Mouse (Mus musculus): Measurements from ENCODE around the gene Ovch2.
"Not testable (repeated sequence)": the region's sequence is repeated elsewhere in the genome, so short reads cannot be mapped to it uniquely, and the experiment has no call there.

Gene Ovch2

DNA sequence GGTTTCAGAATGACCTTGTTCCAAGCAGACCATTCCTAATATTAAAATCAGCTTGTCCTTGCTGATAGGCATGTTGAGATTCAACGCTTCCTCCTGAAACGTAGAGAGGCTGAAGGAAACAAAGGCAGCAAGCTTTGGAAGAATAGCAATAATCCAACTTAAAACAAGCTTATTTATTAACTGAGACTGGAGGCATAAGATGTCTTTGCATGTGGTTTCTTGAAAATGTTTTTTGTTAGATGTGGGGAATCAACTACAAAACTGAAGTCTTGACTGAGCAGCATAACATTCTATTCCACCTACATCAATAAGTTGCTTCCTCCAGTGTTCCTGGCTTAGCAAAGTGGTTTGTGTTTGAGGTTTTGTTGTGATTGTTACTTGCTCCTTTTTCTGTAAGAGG lies at the start of gene Ovch2:
Gene Ovch2 (minus strand): TSS at position 101 of the 400 bp plus-strand sequence.
- DNase-seq, result no peak

DNA sequence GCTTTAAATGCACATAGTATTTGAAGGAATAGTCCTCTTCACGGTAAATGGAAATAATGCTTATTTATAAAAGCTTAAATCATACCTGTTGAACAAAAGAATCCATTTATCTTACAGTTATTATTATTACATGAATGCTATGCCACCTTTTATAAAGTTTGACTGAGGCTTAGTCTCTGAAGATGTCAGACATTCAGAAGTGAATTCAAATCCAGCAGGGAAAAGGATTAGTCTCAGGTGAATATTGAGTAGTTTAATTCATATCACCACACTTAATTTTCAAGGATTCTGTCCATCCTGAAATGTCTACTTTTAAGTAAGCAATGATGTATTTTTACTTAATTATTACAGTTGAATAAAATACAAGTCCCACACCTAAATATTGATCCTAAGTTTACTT lies 46.4 kb upstream of the Ovch2 start, which contains the start of gene Olfr470:
Gene Olfr470 (minus strand): TSS at position 101 of the 400 bp plus-strand sequence.
- not testable (repeated sequence) for DNase-seq

GRCm38 (mm10) chr7:107841719-107842118 lies 40.7 kb upstream of the Ovch2 start:
- DNase-seq, result no peak

DNA sequence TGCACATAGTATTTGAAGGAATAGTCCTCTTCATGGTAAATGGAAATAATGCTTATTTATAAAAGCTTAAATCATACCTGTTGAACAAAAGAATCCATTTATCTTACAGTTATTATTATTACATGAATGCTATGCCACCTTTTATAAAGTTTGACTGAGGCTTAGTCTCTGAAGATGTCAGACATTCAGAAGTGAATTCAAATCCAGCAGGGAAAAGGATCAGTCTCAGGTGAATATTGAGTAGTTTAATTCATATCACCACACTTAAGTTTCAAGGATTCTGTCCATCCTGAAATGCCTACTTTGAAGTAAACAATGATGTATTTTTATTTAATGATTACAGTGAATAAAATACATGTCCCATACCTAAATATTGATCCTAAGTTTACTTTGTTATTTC lies 24.4 kb upstream of the Ovch2 start, which contains the start of gene Olfr469:
Gene Olfr469 (minus strand): TSS at position 101 of the 400 bp plus-strand sequence.
- DNase-seq, result not testable (repeated sequence)

GRCm38 (mm10) chr7:107823867-107824266 lies 22.9 kb upstream of the Ovch2 start:
- DNase-seq, result not testable (repeated sequence)

DNA sequence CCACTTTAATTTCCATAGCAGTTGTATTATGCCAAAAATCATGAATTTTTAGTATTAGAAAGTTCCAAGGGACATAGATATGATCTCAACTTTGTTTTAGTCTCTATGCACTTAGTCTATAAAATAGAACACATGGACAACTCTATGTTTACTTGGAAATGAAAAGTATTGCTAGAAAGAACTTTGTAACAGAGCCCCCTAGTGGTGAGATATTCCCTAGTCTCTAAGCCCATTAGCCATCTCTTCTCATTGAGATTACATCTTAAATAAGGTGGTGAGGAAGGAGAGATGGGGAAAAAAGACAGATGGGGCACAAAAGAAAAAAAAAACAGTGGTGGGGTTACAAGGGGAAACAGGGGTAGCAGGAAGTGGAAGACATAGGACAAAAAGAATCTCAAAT lies 18.4 kb upstream of the Ovch2 start:
- DNase-seq, result no peak

DNA sequence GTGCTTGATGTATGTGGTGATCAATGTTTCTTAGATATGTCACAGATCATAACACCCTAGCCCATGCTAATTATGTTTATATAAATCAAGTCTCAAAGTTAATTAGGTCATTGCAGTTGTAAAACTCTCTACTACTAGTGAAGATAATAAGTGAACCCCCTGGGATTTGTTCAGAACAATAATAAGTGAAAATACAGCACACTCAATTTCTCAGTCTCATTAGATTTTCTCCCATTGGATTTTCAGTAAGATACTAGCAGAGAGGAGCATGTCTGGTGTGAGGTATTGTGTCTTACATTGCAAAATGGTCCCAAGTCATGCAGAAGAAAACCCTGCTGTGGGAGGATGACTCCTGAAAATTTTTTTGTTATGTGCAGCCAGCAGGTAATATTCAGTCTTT lies 11.0 kb upstream of the Ovch2 start, which contains the start of gene Olfr467:
Gene Olfr467 (plus strand): TSS at position 301 of the 400 bp plus-strand sequence.
- DNase-seq, result no peak

- DNase-seq, result no peak
These were observed 1.1 kb upstream of the Ovch2 start for GRCm38 (mm10) chr7:107802138-107802537.

DNA sequence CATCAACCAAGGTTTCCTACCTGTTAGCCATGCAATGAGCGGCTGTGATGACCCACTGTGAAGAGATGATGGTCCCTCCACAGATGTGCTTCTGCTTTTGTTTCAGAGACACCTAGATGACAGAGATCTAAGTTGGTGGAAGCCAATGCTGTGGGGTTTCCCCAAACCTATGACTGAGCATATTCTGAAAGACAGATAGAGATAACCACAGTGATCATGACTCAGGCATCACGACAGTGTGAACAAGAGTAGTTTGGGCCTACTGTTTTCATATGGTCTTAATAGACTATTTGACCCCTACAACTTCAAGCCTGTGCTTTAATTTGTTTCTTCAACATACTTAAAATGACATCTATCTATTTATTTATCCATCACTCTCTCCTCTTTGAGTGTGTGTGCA lies 4.5 kb downstream of the Ovch2 start:
- no peak for DNase-seq

DNA sequence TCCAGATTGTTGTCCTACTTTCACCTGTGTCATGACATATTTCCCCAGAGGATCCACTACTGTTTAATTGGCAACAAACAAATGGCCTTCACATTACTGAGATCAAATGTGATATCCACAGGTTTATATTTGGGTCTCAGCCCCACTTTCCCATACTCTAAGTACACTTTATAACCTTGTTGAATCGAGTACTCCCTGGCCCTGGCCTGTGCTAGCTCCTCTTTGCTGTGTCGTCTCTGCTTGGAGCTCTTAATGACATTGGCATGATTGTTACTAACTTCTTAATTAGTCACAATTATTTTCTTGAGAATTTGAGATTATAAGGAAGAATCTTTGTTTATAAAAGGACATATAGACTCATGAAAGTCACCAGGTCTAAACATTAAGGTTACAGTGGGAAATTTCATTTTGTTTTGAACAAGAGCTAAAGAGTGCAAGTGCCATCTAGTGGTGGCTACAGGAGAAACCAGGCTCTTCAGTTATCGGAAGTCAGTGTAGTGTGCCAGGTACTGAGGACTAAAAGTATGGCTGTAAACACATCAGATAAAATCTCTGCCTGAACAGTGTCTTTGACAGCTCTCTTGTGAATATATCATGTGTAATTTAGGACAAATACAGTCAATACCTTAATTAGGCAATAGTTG lies 12.9 kb downstream of the Ovch2 start:
- DNase-seq, result no peak

GRCm38 (mm10) chr7:107779611-107780010 lies 21.4 kb downstream of the Ovch2 start:
- DNase-seq, result no peak

- DNase-seq, result no peak
These were observed 22.8 kb downstream of the Ovch2 start for GRCm38 (mm10) chr7:107778216-107778615.

- no peak for DNase-seq
These were observed 30.2 kb downstream of the Ovch2 start for GRCm38 (mm10) chr7:107770812-107771211.

DNA sequence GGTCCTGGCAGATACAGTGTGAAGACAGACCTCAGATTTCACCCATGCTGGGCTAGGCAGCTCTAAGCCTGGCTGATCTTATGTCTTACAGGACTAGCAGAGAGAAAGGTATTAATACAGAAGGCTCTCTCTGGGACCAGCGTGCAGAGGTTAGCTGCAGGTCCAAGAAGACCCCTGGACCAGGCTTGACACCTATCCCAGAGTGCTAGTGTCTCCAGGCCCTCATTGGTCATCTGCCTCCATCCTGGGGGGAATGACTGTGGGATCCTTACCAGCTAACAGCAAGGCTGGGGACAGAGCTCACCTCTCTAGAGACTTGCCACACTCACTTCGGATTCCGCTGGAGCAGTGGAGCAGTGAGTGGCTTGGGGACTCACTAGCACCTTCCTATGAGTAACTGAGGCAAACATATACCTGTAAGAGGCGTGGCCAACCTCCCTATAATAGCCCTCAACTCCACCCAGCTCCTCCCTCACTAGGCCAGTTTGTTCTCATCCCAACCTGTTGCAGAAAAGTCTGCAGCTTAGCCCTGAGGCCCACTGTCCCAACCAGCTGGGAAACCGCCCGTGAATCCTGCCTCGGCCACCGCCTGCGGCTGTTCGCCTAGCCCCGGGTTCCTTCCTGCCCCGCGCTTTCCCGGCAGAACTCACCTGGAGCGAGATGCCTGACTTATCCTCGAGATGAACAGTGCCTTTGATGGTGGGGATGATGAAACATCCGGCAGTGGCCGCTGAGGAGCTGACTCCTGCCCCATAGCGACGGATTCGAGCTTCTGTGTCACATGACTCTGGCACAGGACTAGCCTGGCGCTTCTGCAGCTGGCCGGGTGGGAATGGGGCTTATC lies 43.5 kb downstream of the Ovch2 start, which contains the start of gene Cyb5r2:
Gene Cyb5r2 (minus strand): TSS at position 725 of the 844 bp plus-strand sequence.
- DNase-seq, result peak; percentile 14

GRCm38 (mm10) chr7:107756748-107757147 lies 44.3 kb downstream of the Ovch2 start:
- DNase-seq, result no peak

DNA sequence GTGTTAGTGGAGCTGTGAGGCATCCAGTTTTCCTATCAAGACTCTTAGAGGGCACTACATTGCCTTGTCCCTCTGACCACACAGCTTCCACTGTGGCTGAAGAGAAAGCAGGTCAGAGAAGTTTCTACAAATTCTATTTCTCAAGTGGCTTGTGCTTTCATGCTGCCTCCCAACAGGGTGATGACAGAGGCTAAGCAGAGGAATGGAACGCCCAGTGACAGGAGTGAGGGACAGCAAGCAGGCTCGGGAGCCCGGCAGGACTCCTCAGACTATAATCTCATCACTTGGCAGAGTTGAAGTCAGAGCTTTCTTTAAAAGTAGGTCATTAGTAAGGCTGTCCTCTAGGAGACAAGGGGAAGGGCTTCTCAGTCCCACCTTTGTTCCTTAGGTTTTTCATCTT lies 45.1 kb downstream of the Ovch2 start:
- DNase-seq, result no peak

DNA sequence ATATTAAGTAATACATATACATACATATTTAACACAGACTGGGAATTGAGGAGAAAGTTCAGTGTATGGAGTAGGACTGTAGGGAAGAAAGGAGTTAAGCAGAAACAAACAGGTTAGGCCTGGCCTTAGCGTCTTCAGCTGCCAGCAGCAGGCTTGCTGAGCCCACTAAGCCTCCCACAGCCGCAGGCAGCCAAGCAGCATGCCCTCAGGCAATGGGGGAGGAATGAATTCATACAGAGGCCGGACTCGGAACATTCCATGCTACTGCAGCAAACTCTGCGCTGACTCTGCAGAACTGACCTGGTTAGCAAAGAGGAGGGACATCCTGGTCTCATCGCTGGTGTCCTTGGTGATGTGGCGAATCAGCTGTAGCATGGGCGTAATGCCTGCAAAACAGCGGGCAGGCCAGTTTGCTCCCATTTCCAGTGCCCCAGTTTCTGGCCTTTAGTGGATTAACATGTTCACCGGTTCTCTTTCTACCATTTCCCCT lies 48.9 kb downstream of the Ovch2 start:
- DNase-seq, result no peak

- DNase-seq, result no peak
These were observed 51.3 kb downstream of the Ovch2 start for GRCm38 (mm10) chr7:107749721-107750120.

- peak; percentile 12 for DNase-seq
These were observed 51.7 kb downstream of the Ovch2 start for GRCm38 (mm10) chr7:107749270-107749669.

GRCm38 (mm10) chr7:107747954-107748353 lies 53.1 kb downstream of the Ovch2 start:
- peak; percentile 52 for DNase-seq

GRCm38 (mm10) chr7:107747476-107747875 lies 53.5 kb downstream of the Ovch2 start:
- no peak for DNase-seq

DNA sequence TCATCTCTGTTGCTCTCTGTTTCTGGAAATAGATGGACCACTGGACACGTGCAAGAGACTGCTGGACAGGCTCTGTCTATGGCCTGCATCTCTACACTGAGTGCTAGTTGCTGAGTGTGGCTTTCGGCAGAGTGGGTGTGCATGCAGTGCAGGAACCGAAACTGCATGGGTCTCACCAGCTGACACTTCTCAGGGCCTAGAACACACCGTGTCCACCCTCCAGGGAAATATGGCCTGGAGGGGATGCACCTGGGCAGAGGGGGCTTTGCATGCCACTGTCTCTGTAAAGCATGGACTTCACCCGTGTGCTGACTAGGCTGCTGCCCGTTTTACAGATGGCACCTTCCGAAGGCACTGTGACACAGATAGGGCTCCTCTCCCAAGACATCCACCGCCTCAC lies 55.0 kb downstream of the Ovch2 start:
- no peak for DNase-seq

DNA sequence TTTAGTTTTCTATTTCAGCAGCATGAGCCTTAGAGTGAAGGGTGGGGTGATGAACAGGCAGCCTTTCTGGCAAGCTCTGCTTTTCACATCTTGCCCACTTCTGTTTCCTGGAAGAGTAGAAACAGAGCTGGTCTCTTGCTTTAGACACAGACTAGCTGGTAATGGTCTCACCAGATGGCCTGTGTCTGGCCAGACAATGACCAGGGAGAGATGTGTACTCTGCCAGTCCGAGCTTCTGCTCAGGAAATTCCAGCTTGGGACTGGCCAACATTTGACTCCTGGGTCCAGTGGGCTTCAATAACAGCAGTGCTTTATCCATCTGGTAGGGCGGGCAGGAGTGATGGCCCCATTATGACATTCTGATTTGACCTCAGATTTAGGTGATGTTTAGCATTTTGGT lies 55.9 kb downstream of the Ovch2 start:
- DNase-seq, result no peak

DNA sequence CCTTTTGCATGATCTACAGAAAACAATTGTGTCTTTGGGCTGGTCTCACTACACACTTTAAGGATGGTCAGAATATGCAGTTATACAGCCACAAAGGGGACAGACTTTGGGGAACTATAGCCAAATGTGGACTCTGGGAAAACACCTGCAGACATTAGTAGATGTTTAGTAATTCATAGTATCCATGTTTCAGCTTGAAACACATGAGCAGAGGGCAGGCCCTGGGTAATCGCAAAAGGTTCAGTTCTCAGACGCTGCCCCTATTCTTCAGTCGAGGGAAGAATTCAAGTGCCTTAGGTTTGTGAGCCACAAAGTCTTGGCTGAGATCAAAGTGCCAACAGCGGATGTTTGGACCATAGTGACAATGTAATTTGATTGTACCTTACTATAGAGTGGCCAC lies 56.6 kb downstream of the Ovch2 start:
- DNase-seq, result no peak

Data from liver (tissue).